23 mouse cellular contexts compared by ENCODE assay signal in genomic region chrX:139519251-139519650, GRCm38 (mm10). TPM values are rescaled to one million over a fixed set of nuclear protein-coding genes. Genes with fewer than 3 reads are reported as not detected.
DNase-seq lines count a peak whose midpoint lies in the region; ATAC-seq and TF ChIP-seq lines count a peak whose summit lies in the region.
"Had no signal": no experiment of that assay in that cellular context is flagged by ENCODE, and none has a peak within 500 bp of the region (broad histone marks: within the 10 kb centered on the region; RNA-seq: fewer than 3 reads in every experiment).

No protein-coding gene starts in this region.

- no peak for ATAC-seq in CD4-positive, CD25-positive, alpha-beta regulatory T cell, adult 4 months
- ATAC-seq in intestine, postnatal 0 days, result peak; percentile 47; the same call in 1 of the 2 replicates
- ATAC-seq: activated CD4-positive, CD25-positive, alpha-beta regulatory T cell, adult 4 months; forebrain, embryonic 16.5 days; hindbrain, embryonic 16.5 days had no signal

- H3K27me3 ChIP-seq in intestine, postnatal 0 days (replicated peaks; ENCODE audit: control insufficient read depth, insufficient read depth, low read length), result no peaks in the 10 kb centered on the region
- H3K27me3 ChIP-seq: embryonic facial prominence, embryonic 13.5 days had no signal

- DNase-seq in CD4-positive, CD25-positive, alpha-beta regulatory T cell, adult 2 months (ENCODE audit: low read depth, low spot score), result peak; percentile 6
- peak; percentile 1 for DNase-seq in gonadal fat pad, adult 2 months (ENCODE audit: low read depth)
- DNase-seq in right cerebral cortex, adult 18-20 months, result no peak
- DNase-seq in layer of hippocampus, postnatal 36 days, result no peak
- no peak for DNase-seq in frontal cortex, postnatal 25 days (ENCODE audit: low spot score in 2 of 2)
- DNase-seq: adrenal gland, adult 8-10 months; B cell, adult 2 months; cerebellum, adult 11-12 months; cerebellum, adult 9-11 months; cerebellum, postnatal 36 days; gastrocnemius, postnatal 14 days; heart, adult 18-20 months; heart, postnatal 10 days; heart, postnatal 4 days had no signal

- H3K36me3 ChIP-seq in intestine, postnatal 0 days (ENCODE audit: control insufficient read depth, insufficient read depth), result no peaks in the 10 kb centered on the region
- H3K36me3 ChIP-seq: embryonic facial prominence, embryonic 13.5 days; forebrain, embryonic 12.5 days; heart, embryonic 10.5 days; hindbrain, embryonic 12.5 days had no signal

- H3K4me3 ChIP-seq in intestine, postnatal 0 days (ENCODE audit: low read depth, low read length), result no peak overlapping the region
- H3K4me3 ChIP-seq: embryonic facial prominence, embryonic 13.5 days; forebrain, embryonic 12.5 days; heart, embryonic 10.5 days; hindbrain, embryonic 12.5 days had no signal

- no peak overlapping the region for H3K9ac ChIP-seq in intestine, postnatal 0 days (ENCODE audit: low read depth, low read length)
- H3K9ac ChIP-seq: embryonic facial prominence, embryonic 13.5 days; forebrain, embryonic 12.5 days; hindbrain, embryonic 12.5 days had no signal

- TF ChIP-seq CTCF in intestine, postnatal 0 days (IDR thresholded peaks at IDR 0.05; ENCODE audit: low read depth), result no peak

- H3K27ac ChIP-seq in intestine, postnatal 0 days (ENCODE audit: low read depth, low read length), result no peak overlapping the region
- H3K27ac ChIP-seq: embryonic facial prominence, embryonic 13.5 days; forebrain, embryonic 12.5 days; heart, embryonic 10.5 days; hindbrain, embryonic 12.5 days had no signal

- WGBS in intestine, postnatal 0 days, result 50% methylated on average over 2 of the region's 2 CpGs

- no peaks in the 10 kb centered on the region for H3K4me1 ChIP-seq in intestine, postnatal 0 days (replicated peaks; ENCODE audit: control insufficient read depth, insufficient read depth, low read length)
- H3K4me1 ChIP-seq: embryonic facial prominence, embryonic 13.5 days; forebrain, embryonic 12.5 days; heart, embryonic 10.5 days; hindbrain, embryonic 12.5 days had no signal

- H3K9me3 ChIP-seq in intestine, postnatal 0 days (ENCODE audit: control insufficient read depth), result no peaks in the 10 kb centered on the region
- H3K9me3 ChIP-seq: embryonic facial prominence, embryonic 13.5 days; forebrain, embryonic 12.5 days; heart, embryonic 10.5 days; hindbrain, embryonic 12.5 days had no signal

- no peak overlapping the region for H3K4me2 ChIP-seq in intestine, postnatal 0 days (replicated peaks; ENCODE audit: low read depth)
- H3K4me2 ChIP-seq: embryonic facial prominence, embryonic 13.5 days; forebrain, embryonic 12.5 days; hindbrain, embryonic 12.5 days had no signal

RNA-seq across cellular contexts. Expression of gene D330045A20Rik, which starts 39.1 kb away (rescaled TPM):
- polyA plus RNA-seq in CD4-positive, CD25-positive, alpha-beta regulatory T cell, adult 4 months (2017; shearing (Covaris generic)), result not detected
- polyA plus RNA-seq in gonadal fat pad, adult 2 months (2012; rRNA removed), result 1.1 and 1.5 TPM in 2 replicates
- polyA plus RNA-seq in intestine, postnatal 0 days (2015; fragmentation: Nextera tagmentation; extraction: Ambion mirVana), result 3.9 and 4.2 TPM in 2 replicates
- total RNA-seq in layer of hippocampus, postnatal 36 days (2021), result under 1 TPM; 0.32 to 0.43 TPM
- polyA plus RNA-seq: activated CD4-positive, CD25-positive, alpha-beta regulatory T cell, adult 4 months had no signal

RNA-seq across cellular contexts. Expression of gene Rnf128, which starts 43.9 kb away (rescaled TPM):
- under 1 TPM; 0.24 to 0.86 TPM for polyA plus RNA-seq in CD4-positive, CD25-positive, alpha-beta regulatory T cell, adult 4 months (2017; shearing (Covaris generic))
- polyA plus RNA-seq in gonadal fat pad, adult 2 months (2012; rRNA removed), result 34.3 and 46.6 TPM in 2 replicates
- 273 and 282 TPM in 2 replicates for polyA plus RNA-seq in intestine, postnatal 0 days (2015; fragmentation: Nextera tagmentation; extraction: Ambion mirVana)
- 10 to 100 TPM; 31.8 to 35.7 TPM for total RNA-seq in layer of hippocampus, postnatal 36 days (2021)

Comparison
In these comparisons a context has a peak if more than half of its experiments do, and no peak if none do; other contexts are left out.
1. DNase-seq: peak in CD4-positive, CD25-positive, alpha-beta regulatory T cell, adult 2 months (single experiment) and gonadal fat pad, adult 2 months (single experiment); none in right cerebral cortex, adult 18-20 months (single experiment), layer of hippocampus, postnatal 36 days (0 of 2) and frontal cortex, postnatal 25 days (0 of 2).
2. RNA of gene Rnf128, which starts 43.9 kb away (polyA plus RNA-seq): 273 to 282 TPM in intestine, postnatal 0 days and 34.3 to 46.6 TPM in gonadal fat pad, adult 2 months; 0.24 to 0.86 TPM in CD4-positive, CD25-positive, alpha-beta regulatory T cell, adult 4 months; every median in the first group is over 10 times any median in the second.